Mouse (Mus musculus) ES-E14 (cell line): ENCODE data around the gene Cyb5r1.

Experiments used
- CHD2 ChIP-seq: IDR thresholded peaks from 2 replicates; pipeline ENCODE4 v1.6.1; 2014; ENCODE audit warnings: mild to moderate bottlenecking, low read depth, low read length, inconsistent platforms
- HCFC1 ChIP-seq: IDR thresholded peaks from 2 replicates; pipeline ENCODE4 v1.6.1; 2012; ENCODE audit warnings: low read length, inconsistent platforms, borderline replicate concordance; ENCODE audit not compliant: insufficient read depth
- MAFK ChIP-seq: IDR thresholded peaks from 2 replicates; pipeline ENCODE4 v1.6.1; 2014; ENCODE audit warnings: mild to moderate bottlenecking, low read depth, low read length, inconsistent platforms; ENCODE audit not compliant: insufficient read depth
- ZC3H11A ChIP-seq: IDR thresholded peaks from 2 replicates; pipeline ENCODE4 v1.6.1; 2012; ENCODE audit warnings: low read depth, mild to moderate bottlenecking, inconsistent platforms, low read length, borderline replicate concordance
- ZNF384 ChIP-seq: IDR thresholded peaks from 2 replicates; pipeline ENCODE4 v1.6.1; 2012; ENCODE audit warnings: low read depth, low read length, inconsistent platforms

GRCm38 (mm10) chr1:134361195-134361856 lies 44.0 kb upstream of the Cyb5r1 start:
- TF ChIP-seq ZC3H11A (no peak), HCFC1 (no peak), ZNF384 (no peak), MAFK (no peak), CHD2 (no peak)
